Mouse (Mus musculus) kidney, adult 2 months (tissue): ENCODE measurements around the gene Gm14226. TPM values are rescaled to one million over a fixed set of nuclear protein-coding genes. Genes with fewer than 3 reads are reported as not detected.
"Not testable (repeated sequence)": the region's sequence is repeated elsewhere in the genome, so short reads cannot be mapped to it uniquely, and the experiment has no call there.

Experiments
- DNase-seq: peaks from one replicate; pipeline ENCODE4 v3.0.0; 2021
- H3K27ac ChIP-seq: fragments of 200-500 bp; 2 replicates; pipeline ENCODE4 v1.5.1; 2012; ENCODE audit warnings: low read depth, low read length, control low read depth, inconsistent platforms; ENCODE audit not compliant: insufficient read depth
- H3K27me3 ChIP-seq: fragments of 200-500 bp; replicated peaks from 2 replicates; pipeline ENCODE4 v1.6.1; 2012; ENCODE audit warnings: mild to moderate bottlenecking, moderate library complexity, low read length, inconsistent platforms; ENCODE audit not compliant: control insufficient read depth, insufficient read depth
- H3K36me3 ChIP-seq: fragments of 200-500 bp; 2 replicates; pipeline ENCODE4 v1.6.1; 2012; ENCODE audit warnings: mild to moderate bottlenecking, moderate library complexity, low read length, inconsistent platforms; ENCODE audit not compliant: control insufficient read depth, insufficient read depth
- H3K4me1 ChIP-seq: fragments of 200-500 bp; 2 replicates; pipeline ENCODE4 v1.6.1; 2011; ENCODE audit warnings: low read length; ENCODE audit not compliant: control insufficient read depth, insufficient read depth
- H3K4me3 ChIP-seq: fragments of 200-500 bp; 2 replicates; pipeline ENCODE4 v1.5.1; 2011; ENCODE audit warnings: mild to moderate bottlenecking, low read depth, low read length, control low read depth; ENCODE audit not compliant: insufficient read depth
- CTCF ChIP-seq: fragments of 200-500 bp; conservative IDR thresholded peaks from 2 replicates; pipeline ENCODE4 v1.5.1; 2011; ENCODE audit warnings: low read depth, mild to moderate bottlenecking, control low read depth, low read length, moderate library complexity, mixed read lengths; ENCODE audit not compliant: insufficient read depth, insufficient read length
- POLR2A ChIP-seq: fragments of 200-500 bp; IDR thresholded peaks from one replicate; pipeline ENCODE4 v1.6.1; 2011; ENCODE audit warnings: low read depth, low read length, control low read depth
- WGBS: fragments of 180-500 bp; shearing (Covaris S2); methylation state at CpG from one replicate; pipeline ENCODE4 v1.1.7; 2018; 5-methylcytosine and 5-hydroxymethylcytosine counted together
- polyA plus RNA-seq: library from polyadenylated mRNA; depleted of rRNA; stranded (reverse); fragments of >200 nt; gene quantifications from 2 replicates; pipeline ENCODE4 v1.2.3, GENCODE M21; 2012; rRNA removed

Gene Gm14226
- 0.76 and 0.89 TPM in 2 replicates for polyA plus RNA-seq

DNA sequence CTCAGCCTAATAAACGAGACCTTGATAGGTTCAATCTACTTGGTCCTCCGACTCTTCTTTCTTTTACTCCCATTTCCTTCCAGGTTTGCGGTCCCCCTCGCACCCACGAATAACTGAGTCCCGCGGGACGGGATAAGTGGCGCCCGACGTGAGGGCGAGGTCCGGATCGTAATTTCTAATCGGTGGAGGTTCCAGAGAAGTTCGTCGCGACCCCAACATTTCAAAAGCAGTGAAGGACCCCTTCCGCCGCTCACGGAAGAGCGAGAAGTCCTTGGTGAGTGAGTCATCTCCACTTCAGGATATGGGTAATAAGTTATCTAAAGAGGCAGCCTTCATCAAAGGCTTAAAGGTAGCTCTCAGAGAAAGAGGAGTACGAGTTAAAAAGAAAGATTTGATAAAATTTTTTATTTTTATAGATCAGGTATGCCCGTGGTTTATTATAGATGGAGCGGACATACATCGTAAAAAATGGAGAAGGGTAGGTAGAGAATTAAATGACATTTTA lies at the start of gene Gm14226:
TSS of gene Gm14226 (plus strand) at position 16 of the 505 bp plus-strand sequence.
- not testable (repeated sequence) for DNase-seq, H3K27ac ChIP-seq

DNA sequence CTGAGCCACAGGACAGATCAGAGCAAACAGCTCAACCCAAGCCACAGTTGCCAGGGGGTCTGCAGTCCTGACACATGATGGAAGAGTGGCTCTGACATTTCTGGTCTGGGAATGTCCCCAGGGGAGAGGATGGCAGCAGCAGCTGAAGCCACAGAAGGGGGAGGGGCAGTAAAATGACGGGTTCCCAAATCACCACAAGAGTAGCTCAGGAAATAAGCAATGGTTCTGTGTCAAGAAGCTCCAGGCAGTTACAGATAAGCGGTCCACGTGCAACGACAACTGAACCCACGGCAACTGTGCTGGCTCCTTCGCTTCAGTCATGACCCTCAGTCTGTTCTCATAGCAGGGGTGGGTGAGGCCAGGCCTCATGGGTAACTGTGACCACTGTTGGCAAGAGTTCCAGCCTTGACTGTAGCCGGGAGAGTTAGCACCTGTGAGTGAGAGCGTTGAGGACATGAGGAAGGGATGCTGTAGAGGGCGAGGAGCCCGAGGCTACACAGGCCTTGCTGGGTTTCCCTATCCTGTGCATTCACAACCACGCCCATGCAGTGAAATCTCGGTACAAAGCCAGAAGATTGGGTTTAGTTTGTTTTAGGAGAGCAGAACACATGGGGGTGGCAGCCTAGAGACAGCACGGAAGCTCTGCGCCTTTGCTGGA lies 48.2 kb upstream of the Gm14226 start:
- not testable (repeated sequence) for DNase-seq, H3K36me3 ChIP-seq, H3K27ac ChIP-seq, H3K4me1 ChIP-seq, H3K4me3 ChIP-seq, H3K27me3 ChIP-seq
- WGBS: 73% methylated on average over 14 of the region's 14 CpGs

More for the DNA sequence above, at the start of gene Gm14226:
- H3K4me1 ChIP-seq, H3K27me3 ChIP-seq, H3K36me3 ChIP-seq: not testable (repeated sequence)
- WGBS: 4% methylated on average over 24 of the region's 26 CpGs
- peak within 1 kb of the TSS; percentile 60 for H3K4me3 ChIP-seq

DNA sequence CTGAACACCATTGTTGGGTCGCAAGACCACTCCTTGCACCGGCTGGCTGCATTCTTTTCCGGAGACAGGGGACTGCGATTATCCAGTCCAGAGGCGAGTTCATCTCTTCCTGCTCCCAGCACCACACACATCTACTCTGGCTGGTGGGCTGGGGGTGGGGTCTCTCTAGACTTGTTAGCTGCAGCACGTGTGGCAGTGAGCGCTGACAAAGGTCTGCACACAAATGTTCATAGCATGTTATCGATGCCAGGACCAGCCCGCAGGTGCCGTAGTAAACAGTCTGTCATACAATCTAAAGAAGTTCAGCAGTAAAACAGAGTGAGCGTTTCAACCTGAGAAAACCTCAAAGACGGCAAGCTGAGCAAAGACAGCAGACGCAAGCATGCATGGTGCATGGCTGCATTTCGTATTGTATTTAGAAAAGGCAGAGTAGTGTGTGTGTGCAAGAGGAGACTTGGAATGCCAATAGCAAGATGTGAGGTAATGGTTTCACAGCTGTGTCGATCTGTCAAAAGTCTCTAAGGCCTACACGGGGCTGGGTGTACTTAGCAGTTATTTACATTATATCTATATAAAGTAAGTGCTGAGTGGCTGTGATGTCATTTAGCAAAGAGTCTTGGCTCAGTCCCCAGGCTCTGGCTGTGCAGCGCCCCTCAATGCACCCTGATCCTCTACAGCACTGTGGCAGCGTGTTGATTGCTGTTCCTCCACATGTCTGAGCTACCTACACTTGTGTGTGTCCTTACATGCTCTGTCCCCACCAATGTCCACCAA lies 46.0 kb upstream of the Gm14226 start:
- 70% methylated on average over 18 of the region's 18 CpGs for WGBS
- Histone ChIP-seq H3K27me3 (no peaks in the 10 kb centered on the region), H3K36me3 (no peaks in the 10 kb centered on the region), H3K27ac (no peak overlapping the region), H3K4me1 (no peaks in the 10 kb centered on the region), H3K4me3 (no peak overlapping the region)
- TF ChIP-seq CTCF: no peak
- no peak for TF ChIP-seq POLR2A
- DNase-seq: no peak

DNA sequence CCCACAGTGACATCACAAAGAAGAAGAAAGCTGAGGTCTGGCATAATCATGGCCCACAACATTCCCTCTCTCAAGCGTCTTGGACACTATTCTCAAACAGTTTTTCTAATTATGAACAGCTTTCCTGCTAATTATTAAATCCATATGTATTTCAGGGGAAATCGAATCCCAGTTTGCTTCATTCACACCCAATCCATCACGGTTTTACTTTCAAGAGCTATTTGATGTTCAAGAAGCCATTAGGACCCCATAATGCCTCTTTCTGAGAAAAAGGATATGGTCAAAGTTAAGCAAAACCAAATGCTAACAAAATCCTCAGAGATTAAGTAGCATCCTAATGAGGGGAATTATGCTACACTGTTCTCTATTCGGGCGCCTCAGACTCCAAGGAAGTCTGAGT lies 45.1 kb upstream of the Gm14226 start:
- no peak for DNase-seq
- Histone ChIP-seq H3K4me1 (no peaks in the 10 kb centered on the region), H3K27me3 (no peaks in the 10 kb centered on the region), H3K4me3 (no peak overlapping the region), H3K27ac (no peak overlapping the region), H3K36me3 (no peaks in the 10 kb centered on the region)
- 89% methylated on average over 5 of the region's 5 CpGs for WGBS
- no peak for TF ChIP-seq CTCF
- TF ChIP-seq POLR2A: no peak

DNA sequence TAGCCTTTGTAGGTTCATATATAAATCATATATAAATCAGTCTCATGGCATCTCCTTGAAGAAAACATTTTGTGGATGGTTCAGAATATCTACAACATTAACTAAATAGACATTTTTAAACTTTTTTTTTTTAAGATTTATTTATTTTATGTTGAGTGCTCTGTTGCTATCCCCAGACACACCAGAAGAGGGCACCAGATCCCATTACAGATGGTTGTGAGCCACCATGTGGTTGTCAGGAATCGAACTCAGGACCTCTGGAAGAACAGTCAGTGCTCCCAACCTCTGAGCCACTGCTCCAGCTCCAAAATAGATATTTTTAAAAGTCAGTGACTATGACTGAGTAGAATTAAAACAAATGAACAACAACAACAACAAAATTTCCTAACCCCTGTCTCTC lies 31.5 kb upstream of the Gm14226 start:
- Histone ChIP-seq H3K36me3 (no peaks in the 10 kb centered on the region), H3K27ac (no peak overlapping the region), H3K4me1 (no peaks in the 10 kb centered on the region), H3K27me3 (no peaks in the 10 kb centered on the region), H3K4me3 (no peak overlapping the region)
- no peak for TF ChIP-seq POLR2A
- peak; percentile 28; the same call in 1 of the 2 replicates for TF ChIP-seq CTCF
- no peak for DNase-seq
- WGBS: 80% methylated on average over 1 of the region's 1 CpGs

DNA sequence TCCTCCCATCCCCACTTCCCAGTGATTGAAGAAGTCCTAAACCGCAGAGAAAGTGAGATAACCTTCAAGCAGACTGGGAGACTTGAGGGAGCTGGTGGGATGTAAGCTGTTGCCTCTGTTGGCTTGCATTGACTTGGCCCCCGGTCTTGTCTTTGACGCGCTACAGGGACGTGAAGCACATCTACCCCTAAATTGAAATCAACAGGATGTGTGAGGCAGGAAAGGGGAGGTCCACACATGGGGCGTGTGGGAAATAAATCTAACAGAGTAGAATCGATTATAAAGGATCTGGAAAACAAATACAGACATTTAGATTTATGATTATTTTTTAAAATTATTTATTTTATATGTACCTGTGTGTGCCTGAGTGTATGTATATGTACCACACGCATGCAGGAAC lies 26.7 kb upstream of the Gm14226 start:
- no peaks in the 10 kb centered on the region for H3K36me3 ChIP-seq
- 62% methylated on average over 8 of the region's 8 CpGs for WGBS

DNA sequence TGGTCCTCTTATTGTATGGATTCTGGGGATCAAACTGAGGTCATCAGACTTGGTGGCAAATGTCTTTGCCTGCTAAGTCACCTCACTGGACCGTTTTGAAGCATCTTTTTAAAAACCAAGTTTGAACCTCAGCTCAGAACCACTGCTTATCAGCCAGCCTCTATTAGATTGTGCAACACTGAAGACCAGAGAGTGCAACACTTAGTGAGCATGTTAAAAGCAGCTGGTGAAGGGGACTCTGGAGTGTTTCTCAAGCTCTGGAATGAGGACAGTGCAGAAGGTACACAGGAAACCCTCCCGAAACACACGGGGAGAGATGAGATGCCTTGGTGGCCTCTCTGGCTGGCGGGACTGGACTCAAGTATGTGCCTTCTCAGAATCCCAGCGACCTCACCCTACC lies 26.0 kb upstream of the Gm14226 start:
- H3K27me3 ChIP-seq: no peaks in the 10 kb centered on the region
- no peak overlapping the region for H3K4me3 ChIP-seq
- DNase-seq: no peak
- WGBS: 78% methylated on average over 5 of the region's 5 CpGs
- TF ChIP-seq CTCF (no peak), POLR2A (no peak)
- no peaks in the 10 kb centered on the region for H3K4me1 ChIP-seq
- no peak overlapping the region for H3K27ac ChIP-seq
- no peaks in the 10 kb centered on the region for H3K36me3 ChIP-seq

More for the DNA sequence above, 26.7 kb upstream of the Gm14226 start:
- Histone ChIP-seq H3K27ac (no peak overlapping the region), H3K4me3 (no peak overlapping the region), H3K27me3 (no peaks in the 10 kb centered on the region), H3K4me1 (no peaks in the 10 kb centered on the region)
- no peak for TF ChIP-seq CTCF
- no peak for TF ChIP-seq POLR2A
- no peak for DNase-seq
